Mouse (Mus musculus): ENCODE results near the gene Hap1.

DNA sequence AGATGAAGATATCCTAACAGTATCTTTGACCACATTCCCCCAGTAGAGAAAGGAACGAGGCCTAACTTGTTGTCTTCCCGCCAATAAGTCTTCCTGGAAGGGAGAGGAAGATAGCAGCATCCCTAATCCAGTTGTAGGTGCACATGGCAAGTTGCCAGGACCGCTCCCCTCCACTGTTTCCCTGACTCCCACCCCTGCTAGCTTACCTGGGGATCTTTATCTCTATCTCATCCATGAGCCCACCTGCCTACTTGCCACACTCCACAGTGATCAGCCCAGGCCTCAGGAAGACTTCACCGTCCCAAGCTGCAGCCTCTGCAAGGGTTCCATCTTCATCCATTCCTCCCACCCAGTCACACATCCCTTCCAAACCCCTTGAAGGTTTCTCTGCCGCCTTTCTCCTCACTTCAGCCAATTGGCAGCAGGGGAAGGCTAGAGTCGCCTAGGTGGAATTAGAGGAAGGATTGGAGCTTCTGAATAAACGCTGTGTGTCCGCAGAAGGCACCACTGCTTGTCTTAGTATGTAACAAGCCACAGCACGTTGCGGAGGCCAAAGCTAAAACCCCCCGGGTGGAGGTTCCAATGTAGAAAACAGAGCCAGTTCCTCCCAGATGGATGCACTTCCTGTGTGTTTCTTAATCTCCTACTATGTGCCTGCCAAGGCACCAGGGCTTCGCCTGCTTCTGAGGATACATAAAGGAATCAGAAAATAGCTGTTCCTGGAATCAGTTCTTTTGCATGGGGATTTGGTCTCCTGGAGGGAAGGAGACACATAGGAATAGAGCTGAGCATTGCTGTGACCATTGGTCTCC lies 44.0 kb upstream of the Hap1 start:
- TF ChIP-seq CTCF (IDR thresholded peaks at IDR 0.05; ENCODE audit: control insufficient read depth, insufficient read depth, insufficient replicate concordance, low read depth, low read length) (no peak), POLR2A (IDR thresholded peaks at IDR 0.05; ENCODE audit: control insufficient read depth, low read depth, low read length) (no peak)

Measured in testis, adult 2 months (tissue).